Mouse (Mus musculus) gastrocnemius, postnatal 4 days (tissue): ENCODE data around the gene Ddx59. TPM values are rescaled to one million over a fixed set of nuclear protein-coding genes. Genes with fewer than 3 reads are reported as not detected.
A peak's percentile ranks its signal among the peaks of the same experiment; 100 is the strongest.

Source experiments
- DNase-seq, 2 experiments: peaks; one replicate each; pipeline ENCODE4 v3.0.0; 2021 to 2022; ENCODE audit warnings: low spot score in 2 of 2, mixed read lengths in 2 of 2
- long read RNA-seq, 2 experiments: library from polyadenylated mRNA; stranded (forward); transcript quantifications; one replicate each; pipeline ENCODE4 v2.0.0; 2021
- total RNA-seq, 2 experiments: library from RNA; stranded (reverse); gene quantifications; 2 replicates each; pipeline ENCODE4 v1.2.3; 2021

Ddx59 gene
- total RNA-seq = 10 to 100 TPM; 15.2 to 15.5 TPM
- long read RNA-seq, experiment 1, transcript Ddx59-201 (8 exons, 2,166 nt) = major isoform, 15 of 27 reads
- long read RNA-seq, experiment 1, partial matches to known transcripts = 3 of 27 reads
- long read RNA-seq, experiment 1, other reads (novel, unspliced or antisense) = 9 of 27 reads
- long read RNA-seq, experiment 2, transcript Ddx59-201 (8 exons, 2,166 nt) = major isoform, 12 of 23 reads
- long read RNA-seq, experiment 2, partial matches to known transcripts = 3 of 23 reads
- long read RNA-seq, experiment 2, other reads (novel, unspliced or antisense) = 8 of 23 reads

- peak; percentile 97 to 98 for DNase-seq
These were observed at the start of gene Ddx59 for GRCm38 (mm10) chr1:136414798-136415755. Gene Ddx59 (plus strand): TSS chr1:136415271.

- no peak for DNase-seq
These were observed 49.1 kb upstream of the Ddx59 start for GRCm38 (mm10) chr1:136365986-136366385.

- no peak for DNase-seq
These were observed 35.8 kb upstream of the Ddx59 start for GRCm38 (mm10) chr1:136379261-136379660.

- no peak for DNase-seq
These were observed 34.9 kb upstream of the Ddx59 start for GRCm38 (mm10) chr1:136380161-136380560.

- no peak for DNase-seq
These were observed 34.5 kb upstream of the Ddx59 start for GRCm38 (mm10) chr1:136380606-136381005.

- DNase-seq = no peak
These were observed 33.9 kb upstream of the Ddx59 start for GRCm38 (mm10) chr1:136381169-136381568.

- no peak for DNase-seq
These were observed 33.5 kb upstream of the Ddx59 start for GRCm38 (mm10) chr1:136381583-136381982.

GRCm38 (mm10) chr1:136386914-136387313 lies 28.2 kb upstream of the Ddx59 start:
- DNase-seq = no peak

GRCm38 (mm10) chr1:136394506-136394905 lies 20.6 kb upstream of the Ddx59 start:
- DNase-seq = peak in 1 of 2 experiments; percentile 59

- no peak for DNase-seq
These were observed 20.0 kb upstream of the Ddx59 start for GRCm38 (mm10) chr1:136395073-136395472.

GRCm38 (mm10) chr1:136401281-136401680 lies 13.8 kb upstream of the Ddx59 start:
- no peak for DNase-seq

- DNase-seq = no peak
These were observed 5.4 kb upstream of the Ddx59 start for GRCm38 (mm10) chr1:136409631-136410030.

GRCm38 (mm10) chr1:136415756-136416126 lies 670 bp downstream of the Ddx59 start:
- DNase-seq = no peak

GRCm38 (mm10) chr1:136418393-136418792 lies 3.3 kb downstream of the Ddx59 start:
- no peak for DNase-seq

- no peak for DNase-seq
These were observed 12.3 kb downstream of the Ddx59 start for GRCm38 (mm10) chr1:136427166-136427969.

GRCm38 (mm10) chr1:136428981-136429380 lies 13.9 kb downstream of the Ddx59 start:
- DNase-seq = no peak

GRCm38 (mm10) chr1:136430126-136430818 lies 15.2 kb downstream of the Ddx59 start:
- DNase-seq = no peak

GRCm38 (mm10) chr1:136440741-136441140 lies 25.7 kb downstream of the Ddx59 start:
- DNase-seq = no peak

GRCm38 (mm10) chr1:136442809-136443208 lies 27.7 kb downstream of the Ddx59 start:
- no peak for DNase-seq

GRCm38 (mm10) chr1:136444555-136445255 lies 29.6 kb downstream of the Ddx59 start:
- DNase-seq = no peak
